Mouse (Mus musculus): ENCODE measurements around the gene P2rx7. TPM values are rescaled to one million over a fixed set of nuclear protein-coding genes. Genes with fewer than 3 reads are reported as not detected.
A peak's percentile ranks its signal among the peaks of the same experiment; 100 is the strongest.

P2rx7 gene
- total RNA-seq (2021): 1 to 10 TPM; 7.4 to 7.7 TPM

GRCm38 (mm10) chr5:122643701-122644100 is at the start of gene P2rx7:
P2rx7 (plus strand) TSS chr5:122643911.
- DNase-seq: peak; percentile 44 to 65

- no peak for DNase-seq
Measured at GRCm38 (mm10) chr5:122595470-122595869, 48.2 kb upstream of the P2rx7 start.

- no peak for DNase-seq
Measured at GRCm38 (mm10) chr5:122602233-122602632, 41.5 kb upstream of the P2rx7 start.

- no peak for DNase-seq
Measured at GRCm38 (mm10) chr5:122604894-122605293, 38.8 kb upstream of the P2rx7 start.

- no peak for DNase-seq
Measured at GRCm38 (mm10) chr5:122611651-122612050, 32.1 kb upstream of the P2rx7 start.

GRCm38 (mm10) chr5:122613908-122614732 is 29.6 kb upstream of the P2rx7 start, which contains the start of gene Ift81:
Ift81 (minus strand) TSS chr5:122614518.
- DNase-seq: peak; percentile 95

GRCm38 (mm10) chr5:122617718-122618117 is 26.0 kb upstream of the P2rx7 start:
- DNase-seq: no peak

GRCm38 (mm10) chr5:122619686-122620296 is 23.9 kb upstream of the P2rx7 start:
- DNase-seq: no peak

- DNase-seq: no peak
Measured at GRCm38 (mm10) chr5:122621376-122621886, 22.3 kb upstream of the P2rx7 start.

GRCm38 (mm10) chr5:122622526-122622925 is 21.2 kb upstream of the P2rx7 start:
- DNase-seq: no peak

GRCm38 (mm10) chr5:122623861-122624260 is 19.9 kb upstream of the P2rx7 start:
- DNase-seq: no peak

- no peak for DNase-seq
Measured at GRCm38 (mm10) chr5:122624952-122625479, 18.7 kb upstream of the P2rx7 start.

GRCm38 (mm10) chr5:122625565-122626252 is 18.0 kb upstream of the P2rx7 start:
- no peak for DNase-seq

- peak; percentile 80 to 82 for DNase-seq
Measured at GRCm38 (mm10) chr5:122627243-122627642, 16.5 kb upstream of the P2rx7 start.

- no peak for DNase-seq
Measured at GRCm38 (mm10) chr5:122635228-122635627, 8.5 kb upstream of the P2rx7 start.

- DNase-seq: no peak
Measured at GRCm38 (mm10) chr5:122636308-122636707, 7.4 kb upstream of the P2rx7 start.

- no peak for DNase-seq
Measured at GRCm38 (mm10) chr5:122636958-122637357, 6.8 kb upstream of the P2rx7 start.

- DNase-seq: no peak
Measured at GRCm38 (mm10) chr5:122638296-122638695, 5.4 kb upstream of the P2rx7 start.

GRCm38 (mm10) chr5:122639517-122639916 is 4.2 kb upstream of the P2rx7 start:
- no peak for DNase-seq

GRCm38 (mm10) chr5:122639986-122640385 is 3.7 kb upstream of the P2rx7 start:
- no peak for DNase-seq

- no peak for DNase-seq
Measured at GRCm38 (mm10) chr5:122644111-122644607, 448 bp downstream of the P2rx7 start.

GRCm38 (mm10) chr5:122645290-122645689 is 1.6 kb downstream of the P2rx7 start:
- DNase-seq: no peak

GRCm38 (mm10) chr5:122646050-122646449 is 2.3 kb downstream of the P2rx7 start:
- no peak for DNase-seq

All from layer of hippocampus, postnatal 36 days (tissue).